Mouse (Mus musculus) ES-E14 (cell line): ENCODE data around the gene Ankrd24.

Experiments
- HCFC1 ChIP-seq: IDR thresholded peaks from 2 replicates; pipeline ENCODE4 v1.6.1; 2012; ENCODE audit warnings: low read length, inconsistent platforms, borderline replicate concordance; ENCODE audit not compliant: insufficient read depth
- MAFK ChIP-seq: IDR thresholded peaks from 2 replicates; pipeline ENCODE4 v1.6.1; 2014; ENCODE audit warnings: mild to moderate bottlenecking, low read depth, low read length, inconsistent platforms; ENCODE audit not compliant: insufficient read depth
- ZC3H11A ChIP-seq: IDR thresholded peaks from 2 replicates; pipeline ENCODE4 v1.6.1; 2012; ENCODE audit warnings: low read depth, mild to moderate bottlenecking, inconsistent platforms, low read length, borderline replicate concordance
- ZNF384 ChIP-seq: IDR thresholded peaks from 2 replicates; pipeline ENCODE4 v1.6.1; 2012; ENCODE audit warnings: low read depth, low read length, inconsistent platforms

DNA sequence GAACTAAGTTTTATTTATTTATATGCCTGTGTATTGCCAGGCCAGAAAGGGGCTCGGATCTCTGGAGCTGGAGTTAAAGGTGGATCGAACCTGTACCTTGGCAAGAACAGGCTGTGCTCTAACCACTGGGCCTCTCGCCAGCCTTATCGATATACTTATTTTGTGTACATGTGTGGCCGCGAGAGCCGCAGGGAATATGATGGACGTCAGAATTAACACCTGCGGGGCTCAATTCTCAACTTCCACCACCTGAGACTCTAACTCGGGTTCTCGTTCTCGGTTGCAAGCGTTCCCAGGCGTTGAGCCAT lies 22.7 kb upstream of the Ankrd24 start:
- TF ChIP-seq HCFC1: no peak
- no peak for TF ChIP-seq ZNF384
- no peak for TF ChIP-seq MAFK
- no peak for TF ChIP-seq ZC3H11A
